Mouse (Mus musculus) right cerebral cortex, adult 18-20 months (tissue): ENCODE data around the gene Fpr3.
A peak's percentile ranks its signal among the peaks of the same experiment; 100 is the strongest.
"Not testable (repeated sequence)": the region's sequence is repeated elsewhere in the genome, so short reads cannot be mapped to it uniquely, and the experiment has no call there.

Experiments
- DNase-seq: peaks from one replicate; pipeline ENCODE4 v3.0.0; 2022; ENCODE audit warnings: mixed read lengths

Fpr3 gene

DNA sequence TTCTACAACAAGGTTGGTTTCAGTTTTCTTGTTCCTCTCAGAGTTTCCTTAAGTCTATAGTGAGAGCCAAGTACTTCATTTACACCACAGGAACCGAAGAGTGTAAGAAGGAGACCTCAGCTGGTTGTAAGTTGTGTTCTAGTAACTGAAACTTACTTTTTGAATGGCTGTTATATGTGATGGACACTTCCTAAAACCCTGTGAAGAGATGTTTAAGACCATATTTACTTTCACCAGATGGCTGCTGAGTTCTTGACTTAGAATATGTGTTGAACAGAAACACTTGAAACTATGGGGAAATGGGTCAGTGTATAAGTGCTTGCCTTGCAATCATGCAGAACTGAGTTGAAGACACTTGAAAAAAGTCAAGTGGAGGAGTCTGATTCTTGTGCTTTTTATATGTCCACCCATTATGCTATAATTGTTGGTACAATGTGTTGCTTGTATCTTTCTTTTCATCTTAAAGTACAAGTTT lies at the start of gene Fpr3, which contains the start of gene Fpr2:
Fpr3 (plus strand) TSS at position 79 of the 475 bp plus-strand sequence.
Fpr2 (plus strand) TSS at position 51 of the 475 bp plus-strand sequence.
- no peak for DNase-seq

DNA sequence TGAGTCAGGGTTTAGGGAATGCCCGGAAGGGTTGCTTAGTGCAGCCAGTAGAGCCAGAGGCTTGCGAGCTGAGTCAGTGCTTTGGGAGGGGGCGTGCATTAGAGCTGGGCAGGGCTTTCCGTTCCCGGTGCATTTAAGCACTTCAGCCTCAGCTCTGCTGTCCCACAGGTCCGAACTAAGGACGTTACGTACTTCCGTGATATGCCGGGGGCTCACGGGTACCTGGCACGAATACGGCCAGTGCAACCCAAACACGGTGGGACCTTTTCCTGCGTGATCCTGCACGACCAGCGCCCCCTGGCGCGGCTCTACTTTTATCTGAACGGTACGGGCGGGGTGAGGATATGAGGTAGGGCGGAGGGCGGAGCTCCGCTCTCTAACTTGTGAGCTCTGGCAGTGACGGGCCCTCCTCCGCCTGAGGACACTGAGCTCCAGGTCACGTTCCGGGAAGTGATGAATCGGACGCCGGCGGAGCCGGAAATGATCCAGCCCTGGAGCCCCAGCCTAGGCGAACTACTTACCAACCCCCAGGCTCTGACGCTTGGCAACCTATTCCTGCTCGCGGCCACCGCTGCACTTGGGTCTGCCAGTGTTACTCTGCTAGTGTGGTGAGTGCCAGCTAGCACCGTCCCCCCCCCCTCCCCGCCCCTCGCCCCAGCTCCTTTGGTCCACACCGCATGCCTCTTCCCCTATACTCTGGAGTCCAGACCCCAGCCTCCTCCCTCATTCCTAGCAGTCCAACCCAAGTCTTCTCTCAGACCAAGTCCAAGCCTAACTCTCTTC lies 49.5 kb upstream of the Fpr3 start:
- peak; percentile 97 for DNase-seq

DNA sequence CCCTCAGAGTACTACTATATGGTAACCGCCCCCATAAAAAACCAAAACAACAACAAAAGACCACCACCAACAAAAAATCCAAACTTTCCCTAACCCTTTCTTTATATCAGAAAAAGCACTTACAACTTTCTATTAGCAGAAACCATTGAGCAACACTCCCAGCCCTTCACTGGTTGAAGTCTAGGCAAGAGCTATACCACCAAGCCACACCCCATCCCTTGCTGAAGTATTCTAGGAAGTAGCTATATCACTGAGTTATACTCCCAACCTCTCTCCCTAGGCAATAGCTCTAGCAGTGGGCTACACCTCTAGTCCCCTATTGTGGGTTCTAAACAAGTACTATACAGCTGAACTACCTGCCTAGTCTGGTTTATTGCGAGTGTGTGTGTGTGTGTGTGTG lies 48.4 kb upstream of the Fpr3 start:
- DNase-seq, result no peak

DNA sequence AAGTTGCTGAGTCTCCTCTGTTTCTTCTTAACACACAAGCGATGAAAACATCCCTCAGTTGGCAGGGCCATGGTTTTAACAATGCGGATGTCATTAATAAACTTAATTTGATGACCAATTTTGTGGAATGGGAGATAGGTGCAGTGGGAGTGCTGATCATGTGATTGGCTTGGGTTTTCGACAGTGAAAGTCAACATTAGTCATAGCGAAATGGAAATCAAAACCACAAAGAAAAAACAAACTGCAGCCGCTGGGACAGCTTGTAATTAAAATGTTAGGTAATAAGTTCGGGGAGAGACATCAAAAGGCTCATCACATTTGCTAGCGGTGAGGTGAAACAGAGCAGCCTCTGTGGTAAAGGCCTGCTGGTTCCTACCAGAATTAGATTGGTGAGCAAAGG lies 46.9 kb upstream of the Fpr3 start:
- DNase-seq, result no peak

DNA sequence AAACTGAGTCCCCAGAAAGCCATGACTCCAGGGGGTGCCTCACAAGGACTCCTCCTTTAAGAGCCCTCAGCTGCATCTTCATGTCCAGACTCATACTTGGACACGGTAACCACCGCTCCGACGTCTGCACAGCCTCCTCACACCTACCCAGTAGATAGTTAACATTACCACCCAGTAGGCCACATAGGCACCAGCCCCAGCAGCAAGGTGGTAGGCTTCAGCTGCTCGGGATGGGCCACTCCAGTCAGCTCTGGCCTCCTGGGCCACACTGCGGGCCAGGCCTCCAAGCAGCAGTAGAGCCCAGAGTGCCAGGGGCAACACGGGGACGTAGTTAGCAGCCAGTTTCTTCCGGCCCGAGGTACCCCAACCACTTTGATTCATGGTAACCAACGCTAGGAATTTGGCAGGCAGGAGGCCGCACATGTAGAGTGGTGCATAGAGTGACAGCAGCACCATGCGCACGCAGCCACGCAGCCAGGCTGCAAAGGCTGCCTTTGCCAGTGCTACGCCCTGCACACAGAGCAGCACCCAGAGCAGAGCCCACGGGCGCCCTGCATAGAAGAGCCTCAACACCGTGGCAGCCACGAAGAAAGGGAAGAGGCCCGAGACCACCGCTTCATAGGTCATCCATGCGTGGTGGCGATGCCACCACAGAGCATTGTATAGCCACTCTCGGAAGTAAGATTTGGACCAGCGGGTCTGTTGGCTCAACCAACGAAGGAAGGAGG lies 44.0 kb upstream of the Fpr3 start:
- no peak for DNase-seq

DNA sequence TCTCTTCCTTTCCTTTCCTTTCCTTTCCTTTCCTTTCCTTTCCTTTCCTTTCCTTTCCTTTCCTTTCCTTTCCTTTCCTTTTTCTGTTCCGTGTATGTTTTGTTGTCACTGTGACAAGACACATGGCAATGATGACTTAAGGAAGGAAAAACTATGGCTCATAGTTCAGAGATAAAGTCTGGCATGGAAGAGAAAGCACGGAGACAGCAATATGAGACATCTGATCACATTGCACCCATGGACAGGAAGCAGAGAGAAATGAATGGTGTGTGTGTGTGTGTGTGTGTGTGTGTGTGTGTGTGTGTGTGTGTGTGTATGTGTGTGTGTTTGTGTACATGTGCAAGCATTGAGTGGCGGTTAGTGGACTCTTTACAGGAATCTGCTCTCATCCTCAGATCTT lies 43.0 kb upstream of the Fpr3 start:
- not testable (repeated sequence) for DNase-seq

DNA sequence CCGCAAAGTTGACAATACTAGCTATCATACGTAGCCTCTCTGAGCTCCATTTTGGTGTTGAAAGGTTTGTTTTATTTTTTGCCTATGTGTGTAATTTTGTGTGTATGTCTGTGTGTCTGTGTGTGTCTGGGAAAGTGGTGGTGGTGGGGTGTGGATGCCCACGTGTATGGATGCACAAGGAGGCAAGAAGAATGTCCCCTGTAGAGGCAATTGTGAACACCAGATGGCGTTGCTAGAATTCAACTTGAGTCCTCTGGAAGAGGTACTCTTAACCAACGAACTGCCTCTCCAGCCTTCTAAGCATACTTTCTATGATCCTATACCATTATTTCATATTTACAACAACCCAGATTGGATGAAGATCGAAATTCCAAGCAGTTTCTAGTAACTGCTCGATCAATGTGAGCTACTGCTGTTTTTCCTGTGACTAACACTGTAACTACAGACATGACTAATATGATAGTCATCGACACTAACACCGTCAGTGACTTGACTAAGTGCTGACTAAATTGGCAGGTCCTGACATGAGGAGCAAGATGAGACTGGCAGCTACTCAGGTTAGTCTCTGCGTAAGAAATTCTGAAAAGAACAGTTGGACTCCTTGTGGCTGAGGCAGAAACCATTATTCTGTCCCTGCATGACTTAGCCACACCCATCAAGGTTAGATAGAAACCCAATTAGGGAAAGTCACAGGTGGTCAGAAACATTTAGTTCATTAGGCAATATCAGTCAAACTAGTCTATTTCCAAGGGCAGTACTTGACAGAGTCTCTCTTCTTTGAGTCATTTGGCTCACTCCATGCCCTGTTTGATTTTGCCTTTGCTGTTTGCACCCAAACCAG lies 42.2 kb upstream of the Fpr3 start:
- DNase-seq, result no peak

DNA sequence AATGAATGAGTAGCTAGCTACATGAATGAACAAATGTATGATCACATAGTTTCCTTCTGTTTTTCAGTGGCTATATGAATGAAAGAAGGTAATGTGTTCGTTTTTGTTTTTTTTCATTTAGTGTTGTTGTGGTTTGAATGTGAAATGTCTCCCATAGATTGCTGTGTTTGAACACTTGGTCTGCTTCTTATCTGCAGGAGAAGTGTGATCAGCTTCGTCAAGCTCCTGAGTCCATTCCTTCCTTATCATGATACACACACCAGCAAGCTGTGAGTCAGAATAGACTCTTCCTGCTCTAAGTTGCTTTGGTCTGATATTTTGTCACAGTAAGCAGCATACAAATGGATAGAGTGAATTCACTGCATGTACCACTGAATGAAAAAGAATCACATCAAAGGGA lies 38.7 kb upstream of the Fpr3 start:
- no peak for DNase-seq

DNA sequence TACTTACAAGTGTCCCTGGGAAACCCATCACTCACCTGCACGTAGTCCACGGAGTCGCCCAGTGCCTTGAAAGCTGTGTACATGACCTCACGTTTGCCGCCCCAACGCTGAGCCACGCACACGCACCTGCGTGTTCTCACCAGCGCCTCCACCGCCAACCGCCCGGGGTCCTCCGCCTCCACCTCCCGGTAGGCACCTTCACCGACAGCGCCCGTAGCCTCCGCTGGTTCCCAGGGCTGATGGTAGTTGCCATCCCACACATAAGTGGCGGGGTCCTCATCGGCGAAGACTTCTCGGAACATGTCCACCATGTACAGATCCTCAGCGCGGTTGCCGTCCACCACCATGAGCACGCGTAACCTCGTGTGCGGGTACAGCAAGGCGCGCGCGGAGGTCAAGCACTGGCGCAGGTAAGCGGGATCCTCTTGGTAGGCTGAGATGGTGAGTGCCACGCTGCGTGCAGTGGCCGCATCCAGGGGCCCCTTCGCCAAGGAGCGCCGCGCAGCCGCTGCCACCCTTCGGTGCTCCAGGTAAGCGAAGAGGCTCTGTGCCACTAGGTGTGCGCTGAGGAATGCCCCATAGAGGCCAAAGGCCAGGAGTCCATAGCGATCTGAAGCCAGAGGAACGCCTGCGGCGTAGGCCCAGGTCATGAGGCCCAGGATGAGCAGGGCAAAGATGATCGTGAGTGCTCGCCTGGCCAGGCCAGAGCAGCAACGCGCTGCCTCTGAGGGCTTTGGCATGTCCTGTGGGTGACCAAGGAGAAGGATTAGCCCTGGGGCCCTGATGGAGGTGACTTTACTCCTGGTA lies 37.5 kb upstream of the Fpr3 start:
- DNase-seq, result peak; percentile 41

DNA sequence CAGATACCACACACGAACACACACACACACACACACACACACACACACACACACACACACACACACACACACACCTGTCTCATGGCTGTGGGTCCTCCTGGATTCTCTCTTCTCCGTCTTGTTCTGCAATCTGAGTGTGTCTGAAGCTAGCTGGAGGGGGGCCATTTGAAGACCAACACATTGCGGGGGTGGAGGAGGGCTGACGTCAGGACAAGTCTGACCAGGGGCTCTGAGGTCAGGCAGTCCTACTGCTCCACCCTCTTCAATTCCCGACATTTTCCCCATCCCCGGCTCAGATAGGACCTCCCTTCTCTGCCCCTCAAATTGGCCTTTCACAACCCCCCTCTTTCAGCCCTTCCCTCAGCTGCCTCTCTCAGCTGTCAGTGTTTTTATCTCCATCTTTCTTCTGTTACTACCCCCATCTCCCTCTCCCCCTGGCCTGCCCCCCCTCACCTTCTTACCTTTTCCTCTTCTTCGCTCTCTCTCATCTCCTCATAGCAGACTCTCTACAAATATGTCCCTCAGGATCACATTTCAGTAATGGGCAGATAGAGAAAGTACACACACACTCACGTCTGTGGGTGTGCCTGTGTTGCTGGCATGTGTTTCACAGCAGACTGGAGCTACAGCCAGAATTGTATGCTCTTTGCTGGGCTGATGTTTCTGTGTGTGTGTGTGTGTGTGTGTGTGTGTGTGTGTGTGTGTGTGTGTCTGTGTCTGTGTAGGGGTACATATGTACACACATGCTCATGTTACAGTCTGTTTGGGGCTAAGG lies 32.4 kb upstream of the Fpr3 start, which contains the start of gene Has1:
Has1 (minus strand) TSS at position 142 of the 775 bp plus-strand sequence.
- no peak for DNase-seq

DNA sequence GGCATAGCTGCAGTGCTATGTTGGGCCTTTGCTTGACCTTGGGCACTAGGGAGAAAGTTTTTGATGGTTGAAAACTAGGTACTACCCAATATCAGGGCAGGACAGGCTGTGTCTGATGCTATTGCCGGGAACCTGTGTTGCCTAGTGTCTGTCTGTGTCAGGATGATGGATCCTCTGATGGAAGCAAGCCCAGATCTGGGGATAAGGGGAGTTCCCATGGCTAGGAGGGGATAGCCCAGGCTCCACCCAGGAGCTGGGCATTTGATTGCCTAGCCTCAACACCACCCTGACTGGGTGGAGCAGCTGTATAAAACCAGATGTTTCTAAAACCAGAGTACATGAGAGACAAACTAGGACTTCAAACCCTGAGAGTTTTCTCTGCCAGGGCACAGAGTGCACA lies 31.0 kb upstream of the Fpr3 start:
- DNase-seq, result no peak

DNA sequence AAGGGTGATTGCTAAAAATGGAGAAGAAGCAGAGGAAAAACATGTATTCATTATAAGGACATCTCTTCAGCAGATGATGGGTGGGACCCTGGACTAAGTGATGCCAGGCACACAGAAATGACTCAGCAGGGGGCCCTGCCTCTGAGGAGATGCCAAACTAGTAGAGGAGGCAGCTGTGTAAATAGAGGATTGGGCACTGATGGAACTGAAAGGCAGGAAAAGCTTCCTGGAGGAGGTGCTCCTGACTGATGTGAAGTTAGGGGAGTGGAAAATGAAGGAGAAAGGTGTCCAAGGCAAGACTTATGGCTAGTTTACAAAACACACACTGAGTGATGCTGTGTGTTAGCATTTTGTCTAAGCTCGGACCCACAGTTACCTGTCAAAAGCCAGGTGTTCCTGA lies 30.2 kb upstream of the Fpr3 start:
- DNase-seq, result no peak

DNA sequence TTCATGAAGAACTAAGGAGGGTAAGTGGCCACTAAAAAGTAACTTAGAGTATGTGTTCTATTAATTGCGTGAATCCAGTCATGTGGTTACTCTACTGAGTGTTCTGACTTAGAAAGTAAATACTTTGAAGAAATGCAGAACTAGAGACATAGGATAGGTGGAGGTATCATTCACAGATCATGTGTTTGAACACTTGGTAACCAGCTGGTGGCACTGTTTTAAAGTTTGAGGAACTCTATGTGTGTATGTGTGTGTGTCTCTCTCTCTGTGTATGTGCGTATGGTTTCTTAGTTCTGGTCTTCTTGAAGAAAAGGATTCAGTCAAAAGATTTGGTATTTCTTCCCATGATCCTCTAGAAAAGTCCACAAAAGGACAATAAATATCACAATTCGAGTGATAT lies 27.5 kb upstream of the Fpr3 start:
- no peak for DNase-seq

DNA sequence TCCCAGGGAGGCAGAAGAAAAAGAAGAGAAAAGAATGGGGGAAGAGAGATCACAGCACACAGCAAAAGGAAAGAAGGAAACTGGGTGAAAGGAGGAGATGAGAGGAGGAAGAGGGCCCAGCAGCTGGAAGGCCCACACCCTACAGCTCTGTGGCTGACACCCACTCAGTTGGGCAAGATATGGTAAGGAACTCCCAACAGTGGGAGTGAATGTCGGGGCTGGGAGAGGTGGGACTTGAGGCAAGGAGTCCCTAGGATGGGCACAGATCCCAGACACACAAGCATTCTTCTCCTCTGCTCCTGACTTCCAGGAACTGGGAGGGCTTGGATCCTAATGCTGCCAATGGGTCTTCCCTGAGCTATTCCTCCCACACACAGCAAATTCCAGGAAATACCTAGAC lies 25.3 kb upstream of the Fpr3 start:
- no peak for DNase-seq

DNA sequence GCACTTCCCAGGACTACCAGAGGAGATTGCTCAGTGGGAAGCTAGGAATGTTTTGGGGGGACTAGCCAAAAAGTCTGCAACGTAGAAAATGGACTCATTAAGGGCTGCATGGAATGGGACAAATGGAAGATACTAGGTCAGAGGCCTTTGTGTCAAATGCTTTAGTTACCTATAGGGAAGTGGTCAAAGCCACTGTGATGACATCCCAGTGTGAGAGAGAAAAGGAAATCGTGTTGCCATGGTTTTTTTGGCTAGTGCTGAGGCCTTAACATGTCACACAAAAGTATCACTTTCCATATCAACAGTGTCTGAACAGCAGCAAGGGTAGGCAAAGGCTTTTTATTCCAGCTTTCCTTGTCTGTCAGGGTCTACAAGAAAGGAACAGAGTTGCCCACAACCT lies 22.5 kb upstream of the Fpr3 start:
- no peak for DNase-seq

DNA sequence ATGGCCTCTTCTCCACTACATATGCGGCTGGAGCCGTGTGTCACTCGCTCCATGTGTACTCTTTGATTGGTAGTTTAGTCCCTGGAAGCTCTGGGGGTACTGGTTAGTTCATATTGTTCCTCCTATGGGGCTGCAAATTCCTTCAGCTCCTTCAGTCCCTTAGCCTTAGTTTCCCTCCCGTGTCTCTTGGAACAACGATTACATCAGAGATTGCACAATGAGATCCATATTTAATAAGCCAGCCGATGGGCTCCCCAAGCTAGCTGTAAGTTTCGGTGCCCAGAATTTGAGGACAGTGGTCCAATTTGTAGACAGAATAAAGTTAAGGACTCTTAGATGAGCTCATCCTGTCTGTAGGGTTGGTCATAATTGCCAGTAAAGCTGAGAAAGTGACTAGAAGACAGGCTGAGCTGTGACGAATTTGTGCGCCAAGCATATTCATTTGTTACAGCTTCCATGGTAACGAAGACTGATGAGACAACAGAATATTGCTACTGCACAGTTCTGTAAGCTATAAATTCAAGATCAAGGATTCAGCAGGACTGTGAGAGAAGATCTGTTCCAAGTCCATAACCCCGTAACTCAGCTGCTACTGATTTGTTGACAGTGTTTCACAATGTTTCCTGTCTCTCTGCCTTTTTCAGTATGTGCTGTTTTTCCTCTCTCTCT lies 20.7 kb upstream of the Fpr3 start:
- no peak for DNase-seq

DNA sequence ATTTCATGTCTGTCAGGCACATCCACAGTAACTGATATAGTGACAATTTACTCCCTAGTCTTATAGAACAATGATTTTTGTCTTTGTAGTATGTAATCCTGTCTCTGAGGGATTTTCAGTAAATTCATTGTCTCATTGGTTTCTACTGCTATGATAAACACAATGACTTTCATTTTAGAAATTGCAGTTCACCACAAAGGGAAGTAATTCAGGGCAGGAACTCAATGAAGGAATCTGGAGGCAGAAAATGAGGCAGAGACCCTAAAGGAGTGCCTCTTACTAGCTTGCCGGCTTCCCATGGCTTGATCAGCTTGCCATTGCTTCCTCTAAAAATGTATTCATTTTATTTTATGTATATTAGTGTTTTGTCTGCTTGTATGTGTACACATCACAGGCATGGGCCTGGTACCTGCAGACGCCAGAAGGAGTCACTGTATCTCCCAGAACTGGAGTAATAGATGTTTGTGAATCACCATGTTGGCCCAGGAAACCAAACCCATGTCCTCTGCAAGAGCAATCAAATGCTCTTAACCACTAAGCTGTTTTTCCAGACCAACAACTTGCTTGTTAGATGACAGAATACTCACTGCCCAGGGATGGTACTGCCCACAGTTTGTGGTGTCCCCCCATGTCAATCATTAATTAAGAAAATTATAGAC lies 16.6 kb upstream of the Fpr3 start:
- DNase-seq, result no peak

DNA sequence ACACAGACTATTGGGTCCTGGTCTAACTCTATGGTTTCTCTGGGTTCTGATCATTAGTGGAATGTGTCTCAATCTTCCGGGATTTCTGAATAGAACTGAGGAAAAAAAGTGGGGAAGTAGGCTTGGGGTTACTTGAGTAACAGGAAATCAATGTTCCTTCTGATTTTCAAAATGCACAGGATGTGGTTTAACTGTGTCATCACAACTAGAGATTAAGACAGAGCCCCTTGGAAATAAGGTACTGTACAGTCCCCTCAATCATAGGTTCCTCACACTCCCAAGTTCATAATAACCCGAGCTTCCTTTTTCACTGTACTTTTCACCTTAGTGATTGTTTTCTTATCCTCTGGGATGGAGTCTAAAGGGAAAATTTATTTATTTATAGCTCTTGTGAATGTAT lies 16.0 kb upstream of the Fpr3 start:
- DNase-seq, result no peak

DNA sequence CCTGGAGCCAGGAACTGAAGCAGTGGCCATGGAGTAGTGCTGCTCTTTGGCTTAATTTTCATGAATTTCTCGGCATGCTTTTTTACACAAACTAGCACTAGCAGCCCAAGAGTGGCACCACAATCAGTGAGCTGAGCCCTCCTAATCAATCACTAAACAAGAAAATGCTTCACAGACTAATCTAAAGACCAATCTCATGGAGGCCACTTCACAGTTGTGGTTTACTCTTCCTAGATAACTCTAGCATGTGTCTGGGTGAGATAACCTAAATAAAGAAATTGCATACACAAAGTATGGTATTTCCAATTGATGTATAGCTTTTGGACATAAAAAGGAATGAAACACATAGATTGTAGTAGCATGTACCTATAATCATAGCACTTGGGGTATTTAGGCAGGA lies 8.3 kb upstream of the Fpr3 start:
- DNase-seq, result no peak

DNA sequence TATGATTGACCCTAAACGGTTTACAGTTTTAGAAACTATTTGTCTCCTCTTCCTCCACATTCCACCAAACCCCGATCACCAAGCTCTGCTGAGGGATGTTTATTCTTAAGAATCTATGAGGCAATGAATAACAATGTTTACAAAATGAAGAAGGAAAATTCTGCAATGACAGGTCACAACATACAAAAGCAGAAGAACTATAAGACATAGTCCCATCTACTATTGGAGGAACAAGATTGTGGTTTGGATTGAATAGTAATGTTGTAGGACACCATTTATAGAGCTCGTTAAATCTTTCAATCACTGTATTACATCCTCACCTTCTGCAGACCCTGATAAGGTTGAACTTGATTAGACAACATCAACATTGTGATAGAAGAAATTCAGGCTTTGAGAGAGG lies 5.0 kb upstream of the Fpr3 start:
- no peak for DNase-seq
